Mouse (Mus musculus): ENCODE results near the gene Tmem189.

- TF ChIP-seq POLR2AphosphoS5 (IDR thresholded peaks at IDR 0.05; ENCODE audit: insufficient replicate concordance, low read depth, low read length) (no peak), CTCF (IDR thresholded peaks at IDR 0.05; ENCODE audit: low read depth, low read length) (no peak)
These were observed 68.2 kb downstream of the Tmem189 start for GRCm38 (mm10) chr2:167621255-167622087.
